Mouse (Mus musculus): Measurements from ENCODE around the gene Sppl2a.

GRCm38 (mm10) chr2:126920358-126921060 is 12.5 kb downstream of the Sppl2a start:
- no peak for TF ChIP-seq CTCF (IDR thresholded peaks at IDR 0.05; ENCODE audit: low read depth, low read length)
- TF ChIP-seq POLR2A (IDR thresholded peaks at IDR 0.05; ENCODE audit: extremely low read depth, insufficient read depth, low read length): no peak
